Mouse (Mus musculus) cerebellum, adult 2 months (tissue): ENCODE measurements around the gene Minpp1.

Source experiments
- CTCF ChIP-seq: fragments of 200-500 bp; IDR thresholded peaks from 2 replicates; pipeline ENCODE4 v1.5.1; 2011; ENCODE audit warnings: low read depth, mild to moderate bottlenecking, control low read depth, low read length, moderate library complexity, borderline replicate concordance; ENCODE audit not compliant: insufficient read depth
- POLR2A ChIP-seq: fragments of 200-500 bp; IDR thresholded peaks from 2 replicates; pipeline ENCODE4 v1.6.1; 2011; ENCODE audit warnings: low read length, control low read depth, borderline replicate concordance; ENCODE audit not compliant: insufficient read depth

DNA sequence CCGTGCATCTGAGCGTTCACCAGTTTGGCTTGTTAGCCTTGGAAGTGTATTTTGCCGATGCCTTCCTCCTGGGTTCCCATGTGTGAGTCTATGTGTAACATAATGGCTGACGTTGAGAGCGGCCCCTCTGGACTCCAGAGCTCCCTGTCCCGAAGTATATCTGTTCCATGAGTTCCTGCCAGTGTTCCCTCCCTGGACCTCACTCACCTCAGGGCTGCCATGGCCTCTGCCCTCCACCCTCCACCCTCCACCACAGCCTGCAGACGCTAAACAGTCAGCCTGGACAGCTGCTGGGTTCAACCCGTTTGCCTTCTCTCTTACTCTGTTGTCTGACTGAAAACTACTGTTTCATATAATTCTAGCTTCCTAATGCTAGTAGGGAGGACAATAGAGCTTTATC is 20.5 kb downstream of the Minpp1 start:
- TF ChIP-seq POLR2A (no peak), CTCF (no peak)
